Mouse (Mus musculus) left cerebral cortex, postnatal 25 days (tissue): ENCODE data around the gene Ankrd13a. TPM values are rescaled to one million over a fixed set of nuclear protein-coding genes. Genes with fewer than 3 reads are reported as not detected.
"Not testable (repeated sequence)": the region's sequence is repeated elsewhere in the genome, so short reads cannot be mapped to it uniquely, and the experiment has no call there.

ENCODE experiments used
- DNase-seq, 2 experiments: peaks; one replicate each; pipeline ENCODE4 v3.0.0; 2022; ENCODE audit warnings: low spot score in 2 of 2, mixed read lengths in 1 of 2
- intact Hi-C: fragments of 180-260 bp; cut with DNase I; formaldehyde crosslinking; loops from one replicate; pipeline ENCODE4 v1.15.1; 2025
- microRNA-seq, 2 experiments: library from miRNA; unstranded; fragments of <30 nt; microRNA quantifications; one replicate each; pipeline ENCODE4 v1.2.0; 2022
- total RNA-seq, 2 experiments: library from RNA; stranded (reverse); gene quantifications; 2 replicates each; pipeline ENCODE4 v1.2.3; 2021

Ankrd13a gene
- total RNA-seq, 2 experiments from 2014 or later, result 30.6 to 34.9 TPM

- no peak for DNase-seq
- intact Hi-C loops, result no loop called here
Observed at GRCm38 (mm10) chr5:114818124-114818523, 43.6 kb downstream of the Ankrd13a start.

GRCm38 (mm10) chr5:114822796-114823688 is 48.6 kb downstream of the Ankrd13a start, which contains the start of gene 1500011B03Rik:
Gene 1500011B03Rik, minus strand, starts transcription at chr5:114823468.
- intact Hi-C loops, result no loop called here
- DNase-seq, result peak; percentile 77 to 82

GRCm38 (mm10) chr5:114824197-114824596 is 49.7 kb downstream of the Ankrd13a start:
- DNase-seq, result peak; percentile 48 to 64
- intact Hi-C loops, result no loop called here

DNA sequence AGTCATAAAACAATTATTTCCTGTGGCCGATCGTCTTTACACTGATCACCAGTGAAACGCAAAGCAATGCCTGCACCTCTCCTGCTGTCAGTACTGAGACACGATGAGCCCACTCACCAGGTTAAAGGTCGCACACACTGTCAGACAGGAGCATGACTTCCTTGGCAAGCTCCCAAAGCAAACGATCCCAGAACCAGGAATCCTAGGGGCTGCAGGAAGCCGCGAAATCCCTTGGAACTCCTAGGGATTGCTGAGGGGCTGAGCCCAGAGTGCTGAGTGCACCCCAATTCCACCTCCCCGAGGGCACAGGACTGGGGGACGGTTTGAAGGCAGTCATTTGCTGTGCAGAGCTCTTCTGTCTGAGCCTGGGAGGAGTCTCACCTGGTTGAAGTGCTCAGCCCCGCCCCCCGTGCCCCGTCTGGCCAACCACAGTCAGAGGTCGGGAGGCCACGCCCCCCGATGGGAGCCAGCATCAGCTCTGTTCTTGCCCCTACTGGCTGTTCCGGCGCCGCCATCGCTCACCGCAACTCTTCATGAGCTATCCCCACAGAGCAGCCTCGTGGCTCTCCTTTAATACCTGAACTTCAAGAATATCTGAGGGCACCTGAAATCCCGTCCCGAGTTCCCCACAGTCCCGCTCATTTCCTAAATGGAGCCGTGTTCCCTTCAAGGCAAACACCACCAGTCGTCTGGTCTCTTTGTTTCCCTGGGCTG is 51.7 kb downstream of the Ankrd13a start:
- DNase-seq, result no peak
- intact Hi-C loops, result no loop called here

DNA sequence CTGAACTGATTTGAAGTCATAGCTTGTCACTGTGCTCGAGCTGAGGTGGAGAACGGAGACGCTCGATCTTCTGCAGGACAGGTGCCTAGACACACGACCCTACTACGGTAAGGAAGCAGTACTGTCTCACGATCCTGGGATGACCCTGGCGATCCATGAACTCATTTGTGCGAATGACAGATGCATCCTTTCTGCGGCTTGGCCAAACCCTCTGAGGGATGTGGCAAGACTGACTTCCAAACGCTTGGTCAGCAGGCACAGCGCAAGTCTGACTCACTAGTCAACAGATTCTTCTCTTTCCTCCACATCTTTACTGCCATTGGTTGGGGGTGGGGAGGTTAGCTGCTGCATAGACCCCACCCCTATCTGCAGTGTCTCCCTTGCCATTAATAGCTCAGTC is 53.0 kb downstream of the Ankrd13a start:
- DNase-seq, result no peak
- intact Hi-C loops, result no loop called here

DNA sequence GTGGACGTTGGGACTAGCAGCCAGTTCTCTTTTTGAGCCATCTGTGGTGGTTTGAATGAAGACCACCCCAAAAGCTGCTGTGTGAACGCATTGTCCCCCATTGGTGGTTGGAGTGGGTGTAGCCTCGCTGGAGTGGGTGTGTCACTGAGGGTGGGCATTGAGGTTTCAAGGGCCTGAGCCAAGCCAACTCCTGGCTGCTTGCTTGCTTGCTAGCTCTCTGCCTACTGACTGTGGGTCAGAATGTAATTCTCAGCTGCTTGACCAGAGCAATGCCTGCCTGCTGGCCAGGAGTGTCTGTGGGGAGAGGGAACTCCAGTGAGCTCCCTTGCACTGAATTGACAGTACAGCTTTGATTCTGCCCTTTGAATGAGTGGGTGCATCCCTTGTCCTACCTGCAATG is 55.3 kb downstream of the Ankrd13a start:
- DNase-seq, result no peak
- intact Hi-C loops, result no loop called here

GRCm38 (mm10) chr5:114836886-114837285 is 62.4 kb downstream of the Ankrd13a start:
- intact Hi-C loops, result no loop called here
- no peak for DNase-seq

GRCm38 (mm10) chr5:114840481-114840880 is 66.0 kb downstream of the Ankrd13a start:
- intact Hi-C loops, result loop anchor here (10.0 kb wide), 1 partner anchor 1496 kb away; no protein-coding TSS in a partner anchor

GRCm38 (mm10) chr5:114842155-114842554 is 67.7 kb downstream of the Ankrd13a start:
- not testable (repeated sequence) for DNase-seq
- intact Hi-C loops, result loop anchor here (10.0 kb wide), 1 partner anchor 1497 kb away; no protein-coding TSS in a partner anchor

More at GRCm38 (mm10) chr5:114840481-114840880, 66.0 kb downstream of the Ankrd13a start:
- DNase-seq, result not testable (repeated sequence)

- intact Hi-C loops, result loop anchor here (10.0 kb wide), 1 partner anchor 1498 kb away; no protein-coding TSS in a partner anchor
- DNase-seq, result no peak
Observed at GRCm38 (mm10) chr5:114842674-114843073, 68.2 kb downstream of the Ankrd13a start.

DNA sequence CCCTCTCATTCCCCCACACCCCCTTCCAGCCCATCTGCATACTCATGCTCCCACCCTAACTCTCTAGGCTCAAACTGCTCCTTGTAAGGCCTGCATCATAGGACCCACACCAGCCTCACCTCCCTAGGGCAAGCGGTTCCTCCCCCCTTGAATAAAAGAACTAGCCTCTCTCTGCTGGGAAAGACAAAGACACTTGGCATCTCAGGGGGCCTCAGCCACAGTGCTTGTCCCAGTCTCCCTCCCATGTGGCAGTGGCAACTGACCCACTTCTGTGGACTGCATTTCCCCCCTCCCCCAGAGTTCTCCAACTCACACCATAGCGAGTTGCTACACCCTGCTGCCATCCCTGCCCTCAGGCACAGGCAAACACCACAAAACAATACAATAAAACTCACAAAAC is 69.9 kb downstream of the Ankrd13a start:
- DNase-seq, result not testable (repeated sequence)
- intact Hi-C loops, result loop anchor here (10.0 kb wide), 1 partner anchor 1500 kb away; no protein-coding TSS in a partner anchor

GRCm38 (mm10) chr5:114851565-114852236 is 77.2 kb downstream of the Ankrd13a start:
- DNase-seq, result no peak
- intact Hi-C loops, result no loop called here

- DNase-seq, intact Hi-C loops: not testable (repeated sequence)
Observed at GRCm38 (mm10) chr5:114853364-114853763, 78.9 kb downstream of the Ankrd13a start, which contains the start of gene 4930519G04Rik. Gene 4930519G04Rik, plus strand, starts transcription at chr5:114853664.

Small RNA genes lying within 50 kb of the gene (microRNA-seq; reads per million reads assigned to microRNA genes)
- gene Mir6240, result 5.4 to 8.4 reads per million in 2 experiments

Other genes with a start within 250 kb of the Ankrd13a start
- 10 to 100 TPM in 1 of 2 experiments, 1 to 10 TPM in 1; 6.8 to 12.8 TPM for gene Fam222a, start 206.7 kb upstream of the Ankrd13a start, total RNA-seq
- 1 to 10 TPM; 1.9 to 2.2 TPM for gene Trpv4, start 116.3 kb upstream of the Ankrd13a start, total RNA-seq
- 10 to 100 TPM; 24.6 to 28.3 TPM for gene Gltp, start 83.7 kb upstream of the Ankrd13a start, total RNA-seq
- gene Tchp, start 66.9 kb upstream of the Ankrd13a start, total RNA-seq, result 10 to 100 TPM; 11.6 to 13.6 TPM
- 10 to 100 TPM; 38.1 to 47.0 TPM for gene Git2, start 840 bp downstream of the Ankrd13a start, total RNA-seq
- gene 1500011B03Rik, start 48.8 kb downstream of the Ankrd13a start, total RNA-seq, result 100 to 1,000 TPM; 162 to 177 TPM
- not detected for gene 4930519G04Rik, start 79.0 kb downstream of the Ankrd13a start, total RNA-seq
- gene Gm9936, start 84.0 kb downstream of the Ankrd13a start, total RNA-seq, result under 1 TPM; 0.85 to 0.87 TPM
- gene Oasl2, start 122.3 kb downstream of the Ankrd13a start, total RNA-seq, result 1 to 10 TPM; 1.1 to 2.6 TPM
- under 1 TPM in 1 of 2 experiments, not detected in 1; 0.50 TPM for gene Oasl1, start 148.6 kb downstream of the Ankrd13a start, total RNA-seq
- 100 to 1,000 TPM; 201 to 203 TPM for gene 2210016L21Rik, start 167.5 kb downstream of the Ankrd13a start, total RNA-seq
- gene Hnf1a, start 196.4 kb downstream of the Ankrd13a start, total RNA-seq, result not detected
- 10 to 100 TPM; 91.9 to 92.5 TPM for gene Sppl3, start 236.5 kb downstream of the Ankrd13a start, total RNA-seq